Mouse (Mus musculus) liver, adult 2 months (tissue): Measurements from ENCODE around the gene Mthfd2l. TPM values are rescaled to one million over a fixed set of nuclear protein-coding genes. Genes with fewer than 3 reads are reported as not detected.

ENCODE experiments used
- DNase-seq: peaks from one replicate; pipeline ENCODE4 v3.0.0-alpha.2; 2011; ENCODE audit warnings: low read depth, low spot score; ENCODE audit errors: extremely low read depth
- H3K27ac ChIP-seq: fragments of 200-500 bp; replicated peaks from 2 replicates; pipeline ENCODE4 v1.5.1; 2012; ENCODE audit warnings: low read depth, mild to moderate bottlenecking, control low read depth, inconsistent platforms, low read length; ENCODE audit not compliant: insufficient read depth
- H3K27me3 ChIP-seq: fragments of 200-500 bp; 2 replicates; pipeline ENCODE4 v1.6.1; 2012; ENCODE audit warnings: mild to moderate bottlenecking, moderate library complexity, low read length, inconsistent platforms; ENCODE audit not compliant: control insufficient read depth, insufficient read depth
- H3K36me3 ChIP-seq: fragments of 200-500 bp; 2 replicates; pipeline ENCODE4 v1.6.1; 2012; ENCODE audit warnings: low read length, inconsistent platforms; ENCODE audit not compliant: control insufficient read depth, insufficient read depth
- H3K4me1 ChIP-seq: fragments of 200-500 bp; 2 replicates; pipeline ENCODE4 v1.6.1; 2011; ENCODE audit warnings: low read length; ENCODE audit not compliant: control insufficient read depth, insufficient read depth
- H3K4me3 ChIP-seq: fragments of 200-500 bp; 2 replicates; pipeline ENCODE4 v1.5.1; 2011; ENCODE audit warnings: low read depth, mild to moderate bottlenecking, control low read depth, low read length, moderate library complexity; ENCODE audit not compliant: insufficient read depth
- H3K79me2 ChIP-seq: fragments of 200-500 bp; 2 replicates; pipeline ENCODE4 v1.6.1; 2012; ENCODE audit warnings: inconsistent platforms, mild to moderate bottlenecking, low read length, moderate library complexity; ENCODE audit not compliant: control insufficient read depth, insufficient read depth
- H3K9ac ChIP-seq: fragments of 200-500 bp; 2 replicates; pipeline ENCODE4 v1.6.1; 2012; ENCODE audit warnings: low read depth, mild to moderate bottlenecking, control low read depth, inconsistent platforms, low read length
- CTCF ChIP-seq: fragments of 200-500 bp; IDR thresholded peaks from 2 replicates; pipeline ENCODE4 v1.5.1; 2011; ENCODE audit warnings: low read depth, low read length, control low read depth
- POLR2A ChIP-seq: fragments of 200-500 bp; IDR thresholded peaks from 2 replicates; pipeline ENCODE4 v1.6.1; 2011; ENCODE audit warnings: low read length, control low read depth; ENCODE audit not compliant: insufficient read depth; ENCODE audit errors: extremely low read depth
- WGBS: fragments of 180-500 bp; shearing (Covaris S2); methylation state at CpG from one replicate; pipeline ENCODE4 v1.1.7; 2018; 5-methylcytosine and 5-hydroxymethylcytosine counted together
- polyA plus RNA-seq: library from polyadenylated mRNA; depleted of rRNA; stranded (reverse); fragments of >200 nt; gene quantifications from 2 replicates; pipeline ENCODE4 v1.2.3, GENCODE M21; 2012
- total RNA-seq: library from RNA; depleted of rRNA; stranded (reverse); fragments of >200 nt; gene quantifications from 2 replicates; pipeline ENCODE4 v1.2.3, GENCODE M21; 2014

Mthfd2l gene
- total and polyA plus RNA-seq, 2 experiments, result 6.4 to 7.8 TPM

DNA sequence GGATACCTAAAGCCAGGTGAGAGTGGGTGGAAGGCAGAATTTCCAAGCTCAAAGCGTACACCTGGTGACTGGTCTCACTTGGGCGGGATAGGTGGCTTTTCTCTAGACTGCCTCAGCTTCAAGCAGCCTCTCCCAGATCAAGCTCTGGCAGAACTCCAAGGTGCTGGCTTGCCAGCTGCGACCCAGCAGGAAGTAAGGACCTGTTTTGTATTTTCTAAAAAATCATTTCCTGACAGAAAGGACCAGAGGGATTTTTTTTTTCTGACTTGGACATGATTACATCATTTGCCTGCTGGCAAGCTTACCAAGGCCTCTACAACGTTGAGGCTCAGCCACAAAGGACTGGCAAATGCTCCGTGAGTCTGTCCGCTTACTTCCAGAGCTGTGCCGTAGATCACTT lies 30.8 kb upstream of the Mthfd2l start:
- H3K9ac ChIP-seq, result no peak overlapping the region
- H3K4me1 ChIP-seq, result peaks cover 10% of the 10 kb centered on the region
- peaks cover 2% of the 10 kb centered on the region; the same call in 1 of the 2 replicates for H3K27me3 ChIP-seq
- TF ChIP-seq POLR2A, result no peak
- no peak for TF ChIP-seq CTCF
- peak; percentile 75 for DNase-seq
- H3K79me2 ChIP-seq, result no peaks in the 10 kb centered on the region
- no peaks in the 10 kb centered on the region for H3K36me3 ChIP-seq
- peak overlapping the region; percentile 20; the same call in 1 of the 2 replicates for H3K27ac ChIP-seq
- 27% methylated on average over 7 of the region's 7 CpGs for WGBS
- H3K4me3 ChIP-seq, result no peak overlapping the region

DNA sequence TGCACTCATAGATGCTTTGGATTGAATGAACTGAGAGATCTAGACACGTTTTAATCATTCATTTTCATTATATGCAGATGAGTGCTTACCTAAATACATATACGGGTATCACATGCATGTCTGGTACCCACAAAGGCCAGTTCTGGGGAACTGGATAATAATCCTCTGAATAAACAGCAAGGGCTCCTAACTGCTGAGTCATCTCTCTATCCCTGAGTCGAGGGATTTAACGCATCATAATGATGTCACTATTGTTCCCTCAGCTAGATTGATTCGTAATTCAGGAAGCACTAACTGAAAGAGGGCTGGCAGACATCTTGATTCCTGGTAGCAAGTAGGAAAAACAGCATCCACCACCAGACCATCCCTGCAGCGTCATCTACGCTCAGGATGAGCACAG lies 30.2 kb upstream of the Mthfd2l start:
- Histone ChIP-seq H3K36me3 (no peaks in the 10 kb centered on the region), H3K9ac (no peak overlapping the region), H3K4me1 (peaks cover 10% of the 10 kb centered on the region), H3K79me2 (no peaks in the 10 kb centered on the region), H3K4me3 (no peak overlapping the region), H3K27ac (no peak overlapping the region), H3K27me3 (peaks cover 2% of the 10 kb centered on the region; the same call in 1 of the 2 replicates)
- WGBS, result 77% methylated on average over 7 of the region's 7 CpGs
- no peak for TF ChIP-seq POLR2A
- no peak for DNase-seq

DNA sequence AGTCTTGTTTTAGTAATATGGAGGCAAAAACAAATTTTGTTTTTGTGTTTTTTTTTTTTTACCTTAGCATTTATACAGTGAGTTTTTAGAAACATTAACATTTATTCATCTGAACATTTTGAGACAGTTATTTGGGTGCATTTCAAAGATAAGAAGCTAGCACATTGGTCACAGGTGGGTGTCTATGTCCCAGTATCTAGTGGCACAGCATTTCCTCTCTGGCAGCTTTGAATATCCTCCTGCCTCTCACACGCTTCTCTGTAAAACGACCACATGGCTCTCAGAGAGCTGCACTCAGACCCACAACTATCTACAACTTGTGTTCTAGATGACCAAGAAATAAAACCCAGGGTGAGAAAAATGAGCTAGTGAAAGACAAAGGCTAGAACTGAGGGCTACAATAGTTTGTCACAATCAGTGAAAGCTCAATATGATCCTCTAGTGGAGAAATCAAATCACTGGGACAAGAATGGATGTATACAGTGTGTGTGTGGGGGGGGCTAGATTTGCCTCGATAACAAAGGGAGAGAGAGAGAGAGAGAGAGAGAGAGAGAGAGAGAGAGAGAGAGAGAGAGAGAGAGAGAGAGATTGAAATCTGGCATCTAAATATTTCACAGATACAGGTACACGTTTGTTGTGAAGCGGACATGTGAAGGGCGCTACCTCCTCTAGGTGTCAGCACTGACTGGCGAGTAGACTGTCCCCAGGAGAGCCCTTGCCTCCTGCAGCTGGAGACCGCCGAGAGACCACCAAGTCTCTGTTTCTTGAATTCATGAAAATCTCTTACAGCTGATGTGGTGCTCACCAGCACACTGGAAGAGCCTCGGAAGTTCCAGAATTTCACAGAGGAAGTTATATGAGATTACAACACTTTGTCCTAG lies 28.3 kb upstream of the Mthfd2l start:
- Histone ChIP-seq H3K9ac (no peak overlapping the region), H3K4me3 (no peak overlapping the region), H3K4me1 (peaks cover 10% of the 10 kb centered on the region), H3K27me3 (peaks cover 2% of the 10 kb centered on the region; the same call in 1 of the 2 replicates), H3K27ac (no peak overlapping the region), H3K79me2 (no peaks in the 10 kb centered on the region), H3K36me3 (no peaks in the 10 kb centered on the region)
- TF ChIP-seq CTCF (peak; percentile 70), POLR2A (no peak)
- DNase-seq, result peak; percentile 29
- WGBS, result 18% methylated on average over 10 of the region's 10 CpGs

DNA sequence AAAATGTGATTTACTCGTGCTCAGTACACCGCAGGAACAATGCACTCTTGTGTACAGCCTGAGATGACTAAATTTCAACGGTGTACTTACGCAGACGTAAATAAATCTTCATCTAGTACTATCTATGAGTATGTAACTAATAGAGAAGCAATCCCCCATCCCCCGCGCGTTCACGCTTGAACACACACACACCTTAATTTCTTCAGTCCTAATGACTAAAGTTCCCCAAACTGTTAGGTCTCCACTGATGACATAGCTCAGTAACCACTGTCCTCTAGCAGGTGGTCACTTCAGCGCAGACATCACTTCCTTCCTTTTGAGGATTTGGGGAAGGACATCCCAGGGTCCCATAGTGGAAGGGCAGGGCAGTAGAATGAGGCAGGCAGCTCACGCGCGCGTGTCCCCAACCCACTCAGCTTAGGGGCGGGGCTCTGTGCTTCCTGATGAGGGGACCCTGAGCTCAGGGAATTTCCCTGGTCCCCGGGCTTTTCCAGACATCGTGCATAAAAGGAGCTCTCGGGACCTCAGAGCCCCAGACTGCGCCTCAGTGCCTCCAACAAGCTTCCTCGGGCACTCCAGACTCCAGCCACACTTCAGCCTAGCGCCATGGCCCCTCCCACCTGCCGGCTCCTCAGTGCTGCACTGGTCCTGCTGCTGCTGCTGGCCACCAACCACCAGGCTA lies 27.4 kb upstream of the Mthfd2l start, which contains the start of gene Cxcl2:
Gene Cxcl2, plus strand, starts transcription at position 533 of the 682 bp plus-strand sequence.
- Histone ChIP-seq H3K4me1 (peaks cover 10% of the 10 kb centered on the region), H3K27ac (no peak within 1 kb of the TSS), H3K27me3 (peaks cover 2% of the 10 kb centered on the region; the same call in 1 of the 2 replicates), H3K36me3 (no peaks in the 10 kb centered on the region), H3K4me3 (no peak within 1 kb of the TSS), H3K9ac (no peak within 1 kb of the TSS), H3K79me2 (no peaks in the 10 kb centered on the region)
- TF ChIP-seq POLR2A (no peak), CTCF (no peak)
- 11% methylated on average over 22 of the region's 22 CpGs for WGBS
- no peak for DNase-seq

DNA sequence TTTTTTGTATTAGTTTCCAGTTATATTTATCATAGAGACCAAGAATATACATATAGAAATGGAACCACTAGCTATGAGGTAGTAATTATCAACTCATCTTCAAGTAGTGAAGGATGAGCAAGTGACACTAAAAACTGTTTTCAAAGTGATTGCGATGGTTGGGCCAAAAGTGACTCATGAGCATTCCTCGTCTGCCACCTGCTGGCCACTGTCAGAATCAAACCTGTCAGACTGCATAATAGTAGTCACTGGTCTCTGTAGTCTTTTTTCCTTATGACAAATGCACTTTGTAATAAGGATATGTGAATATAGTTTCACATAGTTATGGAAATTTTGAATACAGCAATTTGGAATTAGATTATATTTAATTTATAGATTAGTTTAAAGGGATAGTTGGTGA lies 21.9 kb upstream of the Mthfd2l start:
- Histone ChIP-seq H3K4me1 (no peaks in the 10 kb centered on the region), H3K36me3 (no peaks in the 10 kb centered on the region), H3K79me2 (no peaks in the 10 kb centered on the region), H3K4me3 (no peak overlapping the region), H3K9ac (no peak overlapping the region), H3K27me3 (peaks cover 2% of the 10 kb centered on the region; the same call in 1 of the 2 replicates), H3K27ac (no peak overlapping the region)
- peak; percentile 60 for DNase-seq
- TF ChIP-seq CTCF (peak; percentile 78), POLR2A (no peak)
- WGBS, result 1% methylated on average over 2 of the region's 2 CpGs
